ENCODE assay signal across 17 mouse cellular contexts in genomic region chr3:101895376-101895910, GRCm38 (mm10).
"Had no signal": no experiment of that assay in that cellular context is flagged by ENCODE, and none has a peak within 500 bp of the region (broad histone marks: within the 10 kb centered on the region; RNA-seq: fewer than 3 reads in every experiment).

No protein-coding gene starts in this region.

- H3K27ac ChIP-seq: limb, embryonic 12.5 days; liver, embryonic 14.5 days; midbrain, embryonic 13.5 days; neural tube, embryonic 12.5 days; stomach, postnatal 0 days had no signal

- H3K4me3 ChIP-seq: limb, embryonic 12.5 days; midbrain, embryonic 13.5 days; neural tube, embryonic 12.5 days had no signal

- H3K27me3 ChIP-seq: limb, embryonic 12.5 days; midbrain, embryonic 13.5 days; neural tube, embryonic 12.5 days had no signal

- H3K36me3 ChIP-seq: neural tube, embryonic 12.5 days had no signal

- H3K9me3 ChIP-seq: limb, embryonic 12.5 days; midbrain, embryonic 13.5 days; neural tube, embryonic 12.5 days had no signal

- DNase-seq: kidney, adult 2 months; kidney, postnatal 25 days; layer of hippocampus, adult 9-11 months; layer of hippocampus, postnatal 36 days; liver; lung, adult 2 months; lung, postnatal 36 days; right cerebral cortex, adult 18-20 months; right cerebral cortex, postnatal 25 days; thymus, postnatal 4 days had no signal

- H3K4me2 ChIP-seq: limb, embryonic 12.5 days; midbrain, embryonic 13.5 days; neural tube, embryonic 12.5 days had no signal

- ATAC-seq: intestine, embryonic 16.5 days; lung, postnatal 0 days; midbrain, embryonic 13.5 days had no signal

- H3K9ac ChIP-seq: limb, embryonic 12.5 days; liver, embryonic 14.5 days; midbrain, embryonic 13.5 days; neural tube, embryonic 12.5 days had no signal

- H3K4me1 ChIP-seq: limb, embryonic 12.5 days; neural tube, embryonic 12.5 days had no signal
